22 mouse cellular contexts compared by ENCODE assay signal in genomic region chr1:133911008-133911407, GRCm38 (mm10). TPM values are rescaled to one million over a fixed set of nuclear protein-coding genes. Genes with fewer than 3 reads are reported as not detected.
DNase-seq lines count a peak whose midpoint lies in the region; ATAC-seq and TF ChIP-seq lines count a peak whose summit lies in the region.
"Had no signal": no experiment of that assay in that cellular context is flagged by ENCODE, and none has a peak within 500 bp of the region (broad histone marks: within the 10 kb centered on the region; RNA-seq: fewer than 3 reads in every experiment).

No protein-coding gene starts in this region.

- H3K27ac ChIP-seq in lung, embryonic 14.5 days (ENCODE audit: low read depth) = no peak overlapping the region
- H3K27ac ChIP-seq in midbrain, embryonic 11.5 days (ENCODE audit: low read depth, low read length) = no peak overlapping the region
- no peak overlapping the region for H3K27ac ChIP-seq in midbrain, embryonic 14.5 days (replicated peaks; ENCODE audit: low read depth, low read length)
- H3K27ac ChIP-seq: embryonic facial prominence, embryonic 12.5 days; embryonic facial prominence, embryonic 15.5 days; forebrain, embryonic 12.5 days; forebrain, embryonic 15.5 days; heart, adult 2 months; heart, embryonic 10.5 days; heart, embryonic 13.5 days; hindbrain, embryonic 14.5 days; hindbrain, postnatal 0 days had no signal

- DNase-seq in heart, adult 11 months = peak; percentile 93
- no peak for DNase-seq in heart, postnatal 25 days (ENCODE audit: low spot score)
- DNase-seq in lung, embryonic 14.5 days = peak; percentile 56
- DNase-seq in lung, postnatal 4 days = no peak
- DNase-seq in midbrain, embryonic 11.5 days (ENCODE audit: low spot score, missing footprints) = peak; percentile 51
- no peak for DNase-seq in midbrain, embryonic 14.5 days
- DNase-seq in left cerebral cortex, postnatal 10 days (ENCODE audit: extremely low spot score in 1 of 2, low spot score in 2 of 2) = no peak
- DNase-seq: gastrocnemius, postnatal 25 days had no signal

- intact Hi-C loops in heart, postnatal 25 days (cut with DNase I) = loop anchor here (1.0 to 2.0 kb wide), 3 partner anchors 50 to 192 kb away; no protein-coding TSS in a partner anchor
- intact Hi-C loops in left cerebral cortex, postnatal 10 days (cut with DNase I) = loop anchor here (2.0 kb wide), 1 partner anchor 136 kb away; no protein-coding TSS in a partner anchor

- no peaks in the 10 kb centered on the region for H3K9me3 ChIP-seq in lung, embryonic 14.5 days (ENCODE audit: low read depth, low read length)
- H3K9me3 ChIP-seq in midbrain, embryonic 11.5 days (ENCODE audit: control insufficient read depth, low read length) = no peaks in the 10 kb centered on the region
- H3K9me3 ChIP-seq in midbrain, embryonic 14.5 days (ENCODE audit: control insufficient read depth, low read length) = no peaks in the 10 kb centered on the region
- H3K9me3 ChIP-seq: embryonic facial prominence, embryonic 12.5 days; embryonic facial prominence, embryonic 15.5 days; forebrain, embryonic 12.5 days; forebrain, embryonic 15.5 days; heart, embryonic 10.5 days; heart, embryonic 13.5 days had no signal

- H3K4me3 ChIP-seq in lung, embryonic 14.5 days (ENCODE audit: low read depth, low read length) = no peak overlapping the region
- H3K4me3 ChIP-seq in midbrain, embryonic 11.5 days (ENCODE audit: low read depth, low read length) = no peak overlapping the region
- no peak overlapping the region for H3K4me3 ChIP-seq in midbrain, embryonic 14.5 days (replicated peaks; ENCODE audit: low read depth, low read length)
- H3K4me3 ChIP-seq: embryonic facial prominence, embryonic 12.5 days; embryonic facial prominence, embryonic 15.5 days; forebrain, embryonic 12.5 days; forebrain, embryonic 15.5 days; heart, adult 2 months; heart, embryonic 10.5 days; heart, embryonic 13.5 days had no signal

- no peak overlapping the region for H3K4me2 ChIP-seq in lung, embryonic 14.5 days
- no peak overlapping the region for H3K4me2 ChIP-seq in midbrain, embryonic 11.5 days
- H3K4me2 ChIP-seq in midbrain, embryonic 14.5 days (ENCODE audit: low read length) = no peak overlapping the region
- H3K4me2 ChIP-seq: embryonic facial prominence, embryonic 12.5 days; embryonic facial prominence, embryonic 15.5 days; forebrain, embryonic 12.5 days; forebrain, embryonic 15.5 days; heart, embryonic 13.5 days; hindbrain, embryonic 14.5 days had no signal

- WGBS in lung, embryonic 14.5 days = 62% methylated on average over 4 of the region's 4 CpGs
- WGBS in midbrain, embryonic 11.5 days = 75% methylated on average over 4 of the region's 4 CpGs
- 65% methylated on average over 4 of the region's 4 CpGs for WGBS in midbrain, embryonic 14.5 days

- no peaks in the 10 kb centered on the region for H3K27me3 ChIP-seq in lung, embryonic 14.5 days (ENCODE audit: insufficient read depth, low read length)
- no peaks in the 10 kb centered on the region for H3K27me3 ChIP-seq in midbrain, embryonic 11.5 days (ENCODE audit: control insufficient read depth, insufficient read depth, low read length)
- H3K27me3 ChIP-seq in midbrain, embryonic 14.5 days (ENCODE audit: control insufficient read depth, insufficient read depth, low read length) = no peaks in the 10 kb centered on the region
- H3K27me3 ChIP-seq: embryonic facial prominence, embryonic 15.5 days; forebrain, embryonic 15.5 days had no signal

- peaks cover 29% of the 10 kb centered on the region for H3K4me1 ChIP-seq in lung, embryonic 14.5 days (ENCODE audit: insufficient read depth)
- H3K4me1 ChIP-seq in midbrain, embryonic 11.5 days (ENCODE audit: control insufficient read depth, insufficient read depth, low read length) = peaks cover 18% of the 10 kb centered on the region
- H3K4me1 ChIP-seq in midbrain, embryonic 14.5 days (ENCODE audit: control insufficient read depth, insufficient read depth, low read length) = peaks cover 24% of the 10 kb centered on the region

- no peak for TF ChIP-seq CTCF in lung, embryonic 14.5 days (IDR thresholded peaks at IDR 0.05; ENCODE audit: low read depth)

- no peak for ATAC-seq in lung, embryonic 14.5 days (ENCODE audit: insufficient read depth)
- ATAC-seq in midbrain, embryonic 11.5 days (ENCODE audit: low FRiP score) = no peak
- ATAC-seq in midbrain, embryonic 14.5 days (ENCODE audit: low FRiP score, low TSS enrichment) = no peak
- ATAC-seq: CD4-positive, CD25-positive, alpha-beta regulatory T cell, adult 4 months; forebrain, embryonic 15.5 days; hindbrain, postnatal 0 days; inflammation-experienced regulatory T-cells, adult 6 months had no signal

- H3K9ac ChIP-seq in lung, embryonic 14.5 days = no peak overlapping the region
- no peak overlapping the region for H3K9ac ChIP-seq in midbrain, embryonic 11.5 days (ENCODE audit: low read length)
- no peak overlapping the region for H3K9ac ChIP-seq in midbrain, embryonic 14.5 days (replicated peaks; ENCODE audit: low read length)
- H3K9ac ChIP-seq: embryonic facial prominence, embryonic 12.5 days; embryonic facial prominence, embryonic 15.5 days; forebrain, embryonic 12.5 days; forebrain, embryonic 15.5 days; heart, embryonic 13.5 days; hindbrain, embryonic 14.5 days had no signal

- no peaks in the 10 kb centered on the region for H3K36me3 ChIP-seq in lung, embryonic 14.5 days (ENCODE audit: insufficient read depth)
- H3K36me3 ChIP-seq in midbrain, embryonic 11.5 days (ENCODE audit: control insufficient read depth, insufficient read depth, low read length) = no peaks in the 10 kb centered on the region
- H3K36me3 ChIP-seq in midbrain, embryonic 14.5 days (ENCODE audit: control insufficient read depth, insufficient read depth, low read length) = no peaks in the 10 kb centered on the region
- H3K36me3 ChIP-seq: embryonic facial prominence, embryonic 12.5 days; embryonic facial prominence, embryonic 15.5 days; forebrain, embryonic 12.5 days; forebrain, embryonic 15.5 days; heart, embryonic 10.5 days; heart, embryonic 13.5 days had no signal

RNA-seq across cellular contexts. Expression of gene Optc, which starts 3.2 kb away (rescaled TPM):
- total RNA-seq in heart, postnatal 25 days (2021) = under 1 TPM; 0.36 to 0.42 TPM
- 0.62 and 1.0 TPM in 2 replicates for polyA plus RNA-seq in lung, embryonic 14.5 days (2014; fragmentation: Nextera tagmentation; extraction: Ambion mirVana)
- polyA plus RNA-seq in midbrain, embryonic 11.5 days (2014; fragmentation: Nextera tagmentation; extraction: Ambion mirVana) = 1.6 and 1.9 TPM in 2 replicates
- polyA plus RNA-seq in midbrain, embryonic 14.5 days (2014; fragmentation: Nextera tagmentation; extraction: Ambion mirVana) = 3.5 and 4.5 TPM in 2 replicates
- 1 to 10 TPM; 2.0 to 2.1 TPM for total RNA-seq in left cerebral cortex, postnatal 10 days (2021)
- total RNA-seq: common myeloid progenitor, adult 5-6 weeks; hematopoietic stem cell, adult 5-6 weeks had no signal
- polyA plus RNA-seq: CD4-positive, CD25-positive, alpha-beta regulatory T cell, adult 4 months; inflammation-experienced regulatory T-cells, adult 6 months had no signal

RNA-seq across cellular contexts. Expression of gene Prelp, which starts 10.2 kb away (rescaled TPM):
- total RNA-seq in heart, postnatal 25 days (2021) = 10 to 100 TPM; 30.4 to 36.3 TPM
- 17.2 and 17.6 TPM in 2 replicates for polyA plus RNA-seq in lung, embryonic 14.5 days (2014; fragmentation: Nextera tagmentation; extraction: Ambion mirVana)
- polyA plus RNA-seq in midbrain, embryonic 11.5 days (2014; fragmentation: Nextera tagmentation; extraction: Ambion mirVana) = 1.1 and 1.7 TPM in 2 replicates
- polyA plus RNA-seq in midbrain, embryonic 14.5 days (2014; fragmentation: Nextera tagmentation; extraction: Ambion mirVana) = 7.1 and 8.7 TPM in 2 replicates
- 1 to 10 TPM; 2.4 to 2.9 TPM for total RNA-seq in left cerebral cortex, postnatal 10 days (2021)
- total RNA-seq: common myeloid progenitor, adult 5-6 weeks; hematopoietic stem cell, adult 5-6 weeks; MEL had no signal
- polyA plus RNA-seq: CD4-positive, CD25-positive, alpha-beta regulatory T cell, adult 4 months; inflammation-experienced regulatory T-cells, adult 6 months had no signal

Comparison
In these comparisons a context has a peak if more than half of its experiments do, and no peak if none do; other contexts are left out.
1. DNase-seq: peak in heart, adult 11 months (single experiment), lung, embryonic 14.5 days (single experiment) and midbrain, embryonic 11.5 days (single experiment); none in heart, postnatal 25 days (single experiment), lung, postnatal 4 days (0 of 2), midbrain, embryonic 14.5 days (single experiment) and left cerebral cortex, postnatal 10 days (0 of 2).